Mouse (Mus musculus): ENCODE measurements at regions not wholly inside any gene's neighbourhood (a gene's known extent, or its start where the extent isn't known, plus 50 kb on each side); places are given as distances from the start of the nearest gene placed in this dataset.

- TF ChIP-seq CTCF (conservative IDR thresholded peaks at IDR 0.05 in 1 of 2, IDR thresholded peaks at IDR 0.05 in 1 of 2; ENCODE audit: low read depth in 2 of 2, low read length in 2 of 2) (no peak), E2F4 (IDR thresholded peaks at IDR 0.05; ENCODE audit: insufficient replicate concordance, low read depth, low read length) (no peak), ZNF384 (IDR thresholded peaks at IDR 0.05; ENCODE audit: low read depth, low read length) (no peak), POLR2A (IDR thresholded peaks at IDR 0.05; ENCODE audit: low read depth, low read length) (no peak), USF1 (IDR thresholded peaks at IDR 0.05; ENCODE audit: low read depth, low read length) (no peak), MEF2A (IDR thresholded peaks at IDR 0.05; ENCODE audit: borderline replicate concordance, low read depth, low read length) (no peak), RCOR1 (conservative IDR thresholded peaks at IDR 0.05; ENCODE audit: low read depth, low read length) (no peak), CHD1 (IDR thresholded peaks at IDR 0.05; ENCODE audit: low read depth, low read length) (no peak), MXI1 (IDR thresholded peaks at IDR 0.05; ENCODE audit: low read depth, low read length) (no peak)
Measured at GRCm38 (mm10) chr1:45679964-45680709, 114.8 kb upstream of the Wdr75 start.

Measured in CH12.LX (cell line).